Mouse (Mus musculus) G1E-ER4 (cell line): Measurements from ENCODE around the gene 1700015F17Rik. TPM values are rescaled to one million over a fixed set of nuclear protein-coding genes. Genes with fewer than 3 reads are reported as not detected.

ENCODE experiments used
- GATA1 ChIP-seq: IDR thresholded peaks from one replicate; pipeline ENCODE4 v1.8.0; 2012; ENCODE audit warnings: low read length, inconsistent platforms
- polyA plus RNA-seq: library from polyadenylated mRNA; stranded (reverse); fragments of >175 nt; gene quantifications from 2 replicates; pipeline ENCODE4 v1.2.3, GENCODE M21; 2012

1700015F17Rik gene
- polyA plus RNA-seq = not detected in 2 replicates

- TF ChIP-seq GATA1 = no peak
Observed at GRCm38 (mm10) chr5:5479043-5479442, at the start of gene 1700015F17Rik. TSS of gene 1700015F17Rik (minus strand) at chr5:5479143.

DNA sequence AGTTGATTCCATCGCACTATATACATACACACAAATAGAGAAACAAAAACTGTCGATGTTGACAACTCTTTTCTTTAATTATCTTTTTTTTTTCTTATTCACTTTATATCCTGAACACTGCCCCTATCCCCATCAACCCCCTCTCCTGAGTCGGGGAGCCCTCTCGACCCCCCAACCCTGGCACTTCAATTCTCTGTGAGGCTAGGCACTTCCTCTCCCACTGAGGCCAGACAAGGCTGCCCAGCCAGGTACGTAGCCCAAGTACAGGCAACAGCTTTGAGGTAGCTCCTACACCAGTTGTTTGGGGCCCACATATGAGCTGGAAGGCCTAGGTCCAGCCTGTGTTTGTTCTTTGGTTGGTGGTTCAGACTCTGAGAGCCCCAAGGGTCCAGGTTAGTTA is 36.5 kb upstream of the 1700015F17Rik start:
- TF ChIP-seq GATA1 = no peak

- TF ChIP-seq GATA1 = no peak
Observed at GRCm38 (mm10) chr5:5514196-5515076, 35.5 kb upstream of the 1700015F17Rik start, which contains the start of gene Cldn12. TSS of gene Cldn12 (minus strand) at chr5:5514958.

- TF ChIP-seq GATA1 = no peak
Observed at GRCm38 (mm10) chr5:5511401-5511800, 32.5 kb upstream of the 1700015F17Rik start.

- TF ChIP-seq GATA1 = no peak
Observed at GRCm38 (mm10) chr5:5510989-5511388, 32.0 kb upstream of the 1700015F17Rik start.

- no peak for TF ChIP-seq GATA1
Observed at GRCm38 (mm10) chr5:5510304-5510887, 31.5 kb upstream of the 1700015F17Rik start.

DNA sequence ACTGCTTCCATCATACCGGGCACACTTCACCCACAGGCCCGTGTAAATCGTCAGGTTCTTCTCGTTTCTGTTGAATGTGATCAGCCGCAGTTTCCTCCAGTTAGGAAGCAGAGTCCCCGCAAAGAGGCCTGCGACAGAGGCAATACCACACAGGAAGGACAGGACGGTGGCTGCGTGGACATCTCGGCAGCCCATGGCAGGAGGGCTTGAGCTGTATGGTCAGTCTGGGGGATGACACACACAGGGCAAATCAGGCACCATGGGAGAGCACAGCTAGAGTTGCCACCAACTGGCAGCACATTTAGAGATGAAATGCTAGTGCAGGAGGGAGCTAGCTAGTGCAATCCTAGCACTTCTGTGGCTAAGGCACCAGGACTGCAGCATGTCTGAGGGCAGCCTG is 29.3 kb upstream of the 1700015F17Rik start:
- TF ChIP-seq GATA1 = no peak

DNA sequence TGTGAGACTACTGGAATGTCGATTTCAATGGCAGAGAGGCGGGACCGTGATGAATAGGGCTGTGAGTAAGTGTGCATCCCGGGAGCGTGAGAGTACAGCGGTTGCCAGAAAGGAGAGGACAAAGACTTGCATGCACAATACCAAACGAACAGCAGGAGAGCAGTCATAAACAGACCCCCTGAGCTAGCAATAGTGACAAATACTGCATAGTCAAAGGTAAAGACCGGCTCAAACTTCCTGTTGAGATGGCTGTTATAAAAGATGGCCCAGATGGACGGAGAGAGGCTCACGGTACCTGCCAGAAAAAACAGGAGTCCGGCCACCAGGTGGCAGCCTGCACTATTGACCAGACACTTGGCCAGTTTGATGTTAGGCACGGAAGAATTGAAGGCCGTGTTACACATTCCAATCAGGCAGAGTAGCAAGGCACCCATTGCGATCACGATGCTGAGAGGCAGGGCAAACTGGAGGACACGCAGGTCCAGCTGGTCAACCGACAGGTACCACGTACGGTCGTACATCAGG is 28.8 kb upstream of the 1700015F17Rik start:
- no peak for TF ChIP-seq GATA1

GRCm38 (mm10) chr5:5504456-5504855 is 25.5 kb upstream of the 1700015F17Rik start:
- TF ChIP-seq GATA1 = no peak

DNA sequence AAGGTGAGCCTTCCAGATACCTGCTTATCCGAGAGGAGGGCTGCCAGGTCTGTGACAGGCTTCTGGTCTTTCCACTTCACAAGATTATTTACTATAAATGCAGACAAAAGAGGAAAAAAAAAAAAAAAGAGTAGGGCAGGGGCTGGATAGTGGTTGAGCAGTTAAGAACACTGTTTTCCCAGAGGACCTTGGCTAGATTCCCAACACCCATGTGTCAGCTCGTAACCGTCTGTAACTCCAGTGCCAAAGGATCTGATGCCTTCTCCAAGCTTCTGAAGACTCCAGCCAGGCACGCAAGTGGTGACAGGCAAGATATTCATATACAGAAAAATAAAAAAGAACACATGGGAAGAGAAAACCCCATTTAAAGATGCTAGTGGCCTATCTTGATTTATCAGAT is 24.4 kb upstream of the 1700015F17Rik start:
- TF ChIP-seq GATA1 = no peak

DNA sequence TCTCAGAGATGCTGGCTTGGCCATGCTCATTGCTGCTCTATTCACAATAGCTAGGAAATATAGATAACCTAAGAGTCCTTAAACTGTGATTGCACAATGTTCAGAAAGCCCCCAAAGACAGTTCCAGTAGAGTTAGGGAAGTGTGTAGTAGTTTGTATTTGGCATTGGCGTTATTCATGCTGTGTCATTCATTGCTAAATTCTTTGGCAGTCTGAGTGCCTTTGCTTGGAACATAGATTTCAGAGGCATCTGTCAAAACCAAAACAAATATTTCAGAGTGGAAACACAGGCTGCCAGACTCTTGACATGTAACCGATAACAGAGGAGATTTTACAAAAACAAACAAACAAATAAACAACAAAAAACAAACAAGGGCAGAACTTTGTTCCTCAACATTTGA is 22.6 kb upstream of the 1700015F17Rik start:
- TF ChIP-seq GATA1 = no peak

GRCm38 (mm10) chr5:5496393-5496792 is 17.4 kb upstream of the 1700015F17Rik start:
- TF ChIP-seq GATA1 = no peak

GRCm38 (mm10) chr5:5495042-5495441 is 16.1 kb upstream of the 1700015F17Rik start:
- no peak for TF ChIP-seq GATA1

- TF ChIP-seq GATA1 = no peak
Observed at GRCm38 (mm10) chr5:5494269-5495005, 15.5 kb upstream of the 1700015F17Rik start.

GRCm38 (mm10) chr5:5492163-5492562 is 13.2 kb upstream of the 1700015F17Rik start:
- no peak for TF ChIP-seq GATA1

DNA sequence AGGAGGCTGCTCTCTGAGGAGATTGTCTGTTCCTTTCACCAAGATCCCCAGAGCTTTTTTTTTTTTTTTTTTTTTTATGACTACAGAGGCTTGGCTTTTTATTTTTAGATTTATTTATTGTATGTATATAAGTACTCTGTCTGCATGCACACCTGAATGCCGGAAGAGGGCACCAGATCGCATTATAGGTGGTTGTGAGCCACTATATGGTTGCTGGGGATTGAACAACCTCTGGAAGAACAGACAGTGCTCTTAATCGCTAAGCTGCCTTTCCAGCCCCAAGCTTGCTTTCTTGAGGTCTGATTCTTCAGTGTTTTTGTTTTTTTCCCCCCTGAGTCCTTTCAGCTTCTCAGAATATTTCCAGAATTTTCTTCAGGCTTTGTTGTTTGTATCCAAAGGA is 7.1 kb upstream of the 1700015F17Rik start:
- no peak for TF ChIP-seq GATA1
